Mouse (Mus musculus): ENCODE results near the gene Tbc1d30.

GRCm38 (mm10) chr10:121216804-121217203 is 134.3 kb downstream of the Tbc1d30 start:
- TF ChIP-seq CTCF (IDR thresholded peaks at IDR 0.05; ENCODE audit: low read depth) (no peak), EP300 (IDR thresholded peaks at IDR 0.05; ENCODE audit: low read depth) (no peak)

Data from liver, embryonic 14.5 days (tissue).